ENCODE assay signal across 23 mouse cellular contexts in genomic region chr13:54895981-54896380, GRCm38 (mm10). TPM values are rescaled to one million over a fixed set of nuclear protein-coding genes. Genes with fewer than 3 reads are reported as not detected.
DNase-seq lines count a peak whose midpoint lies in the region; ATAC-seq lines count a peak whose summit lies in the region.
"Had no signal": no experiment of that assay in that cellular context is flagged by ENCODE, and none has a peak within 500 bp of the region (broad histone marks: within the 10 kb centered on the region; RNA-seq: fewer than 3 reads in every experiment).

No protein-coding gene starts in this region.

- no peak overlapping the region for H3K4me2 ChIP-seq in forebrain, embryonic 12.5 days
- H3K4me2 ChIP-seq: embryonic facial prominence, embryonic 12.5 days; heart, embryonic 12.5 days; hindbrain, embryonic 13.5 days; liver, embryonic 11.5 days; neural tube, embryonic 13.5 days had no signal

- peaks cover 12% of the 10 kb centered on the region for H3K4me1 ChIP-seq in forebrain, embryonic 12.5 days
- H3K4me1 ChIP-seq in forebrain, embryonic 10.5 days, result peaks cover 21% of the 10 kb centered on the region
- H3K4me1 ChIP-seq in embryonic facial prominence, embryonic 10.5 days, result peaks cover 8% of the 10 kb centered on the region; the same call in 1 of the 2 replicates
- H3K4me1 ChIP-seq: embryonic facial prominence, embryonic 12.5 days; heart, embryonic 12.5 days; megakaryocyte, embryonic 14.5 days had no signal

- H3K27me3 ChIP-seq in forebrain, embryonic 12.5 days, result peaks cover 11% of the 10 kb centered on the region
- peaks cover 28% of the 10 kb centered on the region for H3K27me3 ChIP-seq in forebrain, embryonic 10.5 days (ENCODE audit: poor library complexity, severe bottlenecking)
- 0 out of 2 replicates have a peak, but pooled peaks cover 6% of the 10 kb centered on the region for H3K27me3 ChIP-seq in embryonic facial prominence, embryonic 10.5 days (replicated peaks; ENCODE audit: low read depth, poor library complexity, severe bottlenecking)
- H3K27me3 ChIP-seq: embryonic facial prominence, embryonic 12.5 days; heart, embryonic 12.5 days had no signal

- 65% methylated on average over 5 of the region's 5 CpGs for WGBS in forebrain, embryonic 12.5 days
- 79% methylated on average over 5 of the region's 5 CpGs for WGBS in forebrain, embryonic 10.5 days
- WGBS in embryonic facial prominence, embryonic 10.5 days, result 70% methylated on average over 5 of the region's 5 CpGs

- no peak for DNase-seq in forebrain, embryonic 10.5 days (ENCODE audit: extremely low spot score, low spot score)
- peak; percentile 31 for DNase-seq in retina, postnatal 1 day
- no peak for DNase-seq in retina, embryonic 14.5 days (ENCODE audit: low spot score)
- DNase-seq in cerebellum, postnatal 25 days, result peak; percentile 75 to 81
- DNase-seq in kidney, adult 9 months, result no peak
- no peak for DNase-seq in embryonic facial prominence, embryonic 10.5 days (ENCODE audit: low spot score)
- DNase-seq: adrenal gland, postnatal 10 days; gastrocnemius, adult 2 months; heart, postnatal 14 days; kidney, postnatal 4 days; layer of hippocampus, adult 9-11 months; lung, adult 2 months; right cerebral cortex, postnatal 14 days had no signal

- 0 out of 2 replicates have a peak, but pooled peaks have one; percentile 6 for ATAC-seq in forebrain, embryonic 12.5 days (ENCODE audit: low FRiP score)
- ATAC-seq: activated CD4-positive, CD25-positive, alpha-beta regulatory T cell, adult 4 months had no signal

- no peak overlapping the region for H3K9ac ChIP-seq in forebrain, embryonic 12.5 days
- H3K9ac ChIP-seq: embryonic facial prominence, embryonic 12.5 days; heart, embryonic 12.5 days; hindbrain, embryonic 13.5 days; neural tube, embryonic 13.5 days had no signal

- no peak overlapping the region for H3K4me3 ChIP-seq in forebrain, embryonic 12.5 days (replicated peaks)
- no peak overlapping the region for H3K4me3 ChIP-seq in forebrain, embryonic 10.5 days
- H3K4me3 ChIP-seq in embryonic facial prominence, embryonic 10.5 days, result no peak overlapping the region
- H3K4me3 ChIP-seq: embryonic facial prominence, embryonic 12.5 days; erythroblast, embryonic 14.5 days; gastrocnemius, adult 2 months; heart, embryonic 12.5 days; hindbrain, embryonic 13.5 days; megakaryocyte, embryonic 14.5 days; neural tube, embryonic 13.5 days had no signal

- H3K36me3 ChIP-seq in forebrain, embryonic 12.5 days (replicated peaks), result no peaks in the 10 kb centered on the region
- H3K36me3 ChIP-seq in forebrain, embryonic 10.5 days (replicated peaks), result no peaks in the 10 kb centered on the region
- no peaks in the 10 kb centered on the region for H3K36me3 ChIP-seq in embryonic facial prominence, embryonic 10.5 days (replicated peaks)
- H3K36me3 ChIP-seq: embryonic facial prominence, embryonic 12.5 days; G1E; heart, embryonic 12.5 days; hindbrain, embryonic 13.5 days; neural tube, embryonic 13.5 days had no signal

- 0 out of 2 replicates have a peak overlapping the region, but pooled peaks have one; percentile 9 for H3K27ac ChIP-seq in forebrain, embryonic 12.5 days
- H3K27ac ChIP-seq in forebrain, embryonic 10.5 days, result no peak overlapping the region
- H3K27ac ChIP-seq in embryonic facial prominence, embryonic 10.5 days (replicated peaks), result no peak overlapping the region
- H3K27ac ChIP-seq: embryonic facial prominence, embryonic 12.5 days; gastrocnemius, adult 2 months; hindbrain, embryonic 13.5 days; neural tube, embryonic 13.5 days had no signal

- H3K9me3 ChIP-seq in forebrain, embryonic 12.5 days, result no peaks in the 10 kb centered on the region
- H3K9me3 ChIP-seq in forebrain, embryonic 10.5 days, result no peaks in the 10 kb centered on the region
- no peaks in the 10 kb centered on the region for H3K9me3 ChIP-seq in embryonic facial prominence, embryonic 10.5 days
- H3K9me3 ChIP-seq: embryonic facial prominence, embryonic 12.5 days; G1E; heart, embryonic 12.5 days; hindbrain, embryonic 13.5 days; neural tube, embryonic 13.5 days had no signal

RNA-seq across cellular contexts. Expression of gene Unc5a, which starts 53.2 kb away (rescaled TPM):
- polyA plus RNA-seq in forebrain, embryonic 12.5 days (2016; fragmentation: Nextera tagmentation; extraction: Ambion mirVana), result 4.8 and 5.6 TPM in 2 replicates
- polyA plus RNA-seq in forebrain, embryonic 10.5 days (2016; fragmentation: Nextera tagmentation; extraction: Ambion mirVana), result 2.4 TPM in 2 replicates
- 2.1 and 2.2 TPM in 2 replicates for polyA plus RNA-seq in embryonic facial prominence, embryonic 10.5 days (2016; fragmentation: Nextera tagmentation; extraction: Ambion mirVana)
- polyA plus RNA-seq: erythroblast, embryonic 14.5 days had no signal

Comparison
In these comparisons a context has a peak if more than half of its experiments do, and no peak if none do; other contexts are left out.
1. DNase-seq: peak in retina, postnatal 1 day (single experiment) and cerebellum, postnatal 25 days (2 of 2); none in forebrain, embryonic 10.5 days (single experiment), retina, embryonic 14.5 days (single experiment), kidney, adult 9 months (single experiment) and embryonic facial prominence, embryonic 10.5 days (single experiment).